Mouse (Mus musculus) hindbrain, embryonic 10.5 days (tissue): ENCODE measurements around the gene Phf13. TPM values are rescaled to one million over a fixed set of nuclear protein-coding genes. Genes with fewer than 3 reads are reported as not detected.
"Not testable (repeated sequence)": the region's sequence is repeated elsewhere in the genome, so short reads cannot be mapped to it uniquely, and the experiment has no call there.

ENCODE experiments used
- DNase-seq: peaks from one replicate; pipeline ENCODE4 v3.0.0-alpha.2; 2017; ENCODE audit warnings: low spot score
- H3K27ac ChIP-seq: fragments of 300-500 bp; sonication (generic); 2 replicates; pipeline ENCODE4 v1.5.1; 2016; ENCODE audit warnings: mild to moderate bottlenecking, moderate library complexity
- H3K27me3 ChIP-seq: fragments of 300-500 bp; sonication (generic); 2 replicates; pipeline ENCODE4 v1.6.1; 2016; ENCODE audit warnings: mild to moderate bottlenecking; ENCODE audit not compliant: poor library complexity, insufficient read depth, severe bottlenecking
- H3K36me3 ChIP-seq: fragments of 300-500 bp; sonication (generic); 2 replicates; pipeline ENCODE4 v1.6.1; 2016; ENCODE audit warnings: mild to moderate bottlenecking, moderate library complexity
- H3K4me1 ChIP-seq: fragments of 300-500 bp; sonication (generic); replicated peaks from 2 replicates; pipeline ENCODE4 v1.6.1; 2016; ENCODE audit warnings: mild to moderate bottlenecking
- H3K4me3 ChIP-seq: fragments of 300-500 bp; sonication (generic); 2 replicates; pipeline ENCODE4 v1.5.1; 2016; ENCODE audit warnings: mild to moderate bottlenecking, moderate library complexity
- H3K9me3 ChIP-seq: fragments of 300-500 bp; sonication (generic); 2 replicates; pipeline ENCODE4 v1.6.1; 2016; ENCODE audit warnings: mild to moderate bottlenecking, moderate library complexity
- WGBS: fragments of 180-500 bp; shearing (Covaris S2); methylation state at CpG from one replicate; pipeline ENCODE4 v1.1.7; 2016; 5-methylcytosine and 5-hydroxymethylcytosine counted together
- polyA plus RNA-seq: library from polyadenylated mRNA; unstranded; fragments of >200 nt; fragmentation: Nextera tagmentation; extraction: Ambion mirVana; gene quantifications from 2 replicates; pipeline ENCODE4 v1.2.1, GENCODE M21; 2016

Phf13 gene
- polyA plus RNA-seq, result 30.7 TPM in 2 replicates

GRCm38 (mm10) chr4:151996173-151996950, at the start of gene Phf13:
TSS of gene Phf13 (minus strand) at chr4:151996258.
- Histone ChIP-seq H3K4me3 (peak within 1 kb of the TSS; percentile 99), H3K9me3 (no peaks in the 10 kb centered on the region), H3K4me1 (peaks cover 37% of the 10 kb centered on the region), H3K36me3 (peaks cover 21% of the 10 kb centered on the region), H3K27ac (peak within 1 kb of the TSS; percentile 96), H3K27me3 (0 out of 2 replicates have a peak, but pooled peaks cover 5% of the 10 kb centered on the region)
- DNase-seq, result peak; percentile 100
- under 1% methylated on average over 94 of the region's 94 CpGs for WGBS

GRCm38 (mm10) chr4:152044609-152045008, 48.6 kb upstream of the Phf13 start:
- no peaks in the 10 kb centered on the region for H3K27me3 ChIP-seq
- no peaks in the 10 kb centered on the region for H3K9me3 ChIP-seq
- H3K4me3 ChIP-seq, result no peak overlapping the region
- H3K27ac ChIP-seq, result no peak overlapping the region
- WGBS, result 87% methylated on average over 6 of the region's 6 CpGs
- peaks cover 15% of the 10 kb centered on the region for H3K4me1 ChIP-seq
- no peak for DNase-seq
- peaks cover 87% of the 10 kb centered on the region for H3K36me3 ChIP-seq

GRCm38 (mm10) chr4:152043171-152043570, 47.1 kb upstream of the Phf13 start:
- Histone ChIP-seq H3K4me3 (no peak overlapping the region), H3K36me3 (peaks cover 73% of the 10 kb centered on the region), H3K27me3 (no peaks in the 10 kb centered on the region), H3K9me3 (no peaks in the 10 kb centered on the region), H3K27ac (no peak overlapping the region), H3K4me1 (peaks cover 27% of the 10 kb centered on the region)
- 89% methylated on average over 3 of the region's 3 CpGs for WGBS
- DNase-seq, result no peak

- 93% methylated on average over 22 of the region's 22 CpGs for WGBS
- Histone ChIP-seq H3K36me3 (peaks cover 62% of the 10 kb centered on the region), H3K27me3 (no peaks in the 10 kb centered on the region), H3K27ac (no peak overlapping the region), H3K4me1 (peaks cover 29% of the 10 kb centered on the region), H3K9me3 (no peaks in the 10 kb centered on the region), H3K4me3 (no peak overlapping the region)
- DNase-seq, result no peak
Measured at GRCm38 (mm10) chr4:152041924-152042641, 46.0 kb upstream of the Phf13 start.

- peaks cover 29% of the 10 kb centered on the region for H3K4me1 ChIP-seq
- H3K27ac ChIP-seq, result peak overlapping the region; percentile 90
- H3K9me3 ChIP-seq, result no peaks in the 10 kb centered on the region
- H3K27me3 ChIP-seq, result no peaks in the 10 kb centered on the region
- H3K4me3 ChIP-seq, result peak overlapping the region; percentile 100
- no peak for DNase-seq
- 5% methylated on average over 25 of the region's 25 CpGs for WGBS
- peaks cover 40% of the 10 kb centered on the region for H3K36me3 ChIP-seq
Measured at GRCm38 (mm10) chr4:152039831-152040310, 43.8 kb upstream of the Phf13 start.

GRCm38 (mm10) chr4:152038985-152039830, 43.1 kb upstream of the Phf13 start, which contains the start of gene Nol9:
TSS of gene Nol9 (plus strand) at chr4:152039321.
- peak within 1 kb of the TSS; percentile 100 for H3K4me3 ChIP-seq
- H3K36me3 ChIP-seq, result peaks cover 34% of the 10 kb centered on the region
- peaks cover 29% of the 10 kb centered on the region for H3K4me1 ChIP-seq
- H3K9me3 ChIP-seq, result no peaks in the 10 kb centered on the region
- peak within 1 kb of the TSS; percentile 90 for H3K27ac ChIP-seq
- under 1% methylated on average over 86 of the region's 86 CpGs for WGBS
- peak; percentile 95 for DNase-seq
- H3K27me3 ChIP-seq, result no peaks in the 10 kb centered on the region

GRCm38 (mm10) chr4:152038225-152038984, 42.3 kb upstream of the Phf13 start, which contains the start of gene Tas1r1:
TSS of gene Tas1r1 (minus strand) at chr4:152038568.
- Histone ChIP-seq H3K36me3 (peaks cover 25% of the 10 kb centered on the region), H3K4me1 (peaks cover 29% of the 10 kb centered on the region), H3K4me3 (peak within 1 kb of the TSS; percentile 100), H3K9me3 (no peaks in the 10 kb centered on the region), H3K27me3 (0 out of 2 replicates have a peak, but pooled peaks cover 2% of the 10 kb centered on the region), H3K27ac (peak within 1 kb of the TSS; percentile 90)
- WGBS, result 56% methylated on average over 10 of the region's 10 CpGs
- DNase-seq, result no peak

GRCm38 (mm10) chr4:152036464-152036863, 40.4 kb upstream of the Phf13 start:
- H3K27ac ChIP-seq, H3K9me3 ChIP-seq, H3K4me3 ChIP-seq, DNase-seq, H3K36me3 ChIP-seq: not testable (repeated sequence)
- Histone ChIP-seq H3K27me3 (peaks cover 17% of the 10 kb centered on the region; the same call in 1 of the 2 replicates), H3K4me1 (peaks cover 40% of the 10 kb centered on the region)
- WGBS, result 90% methylated on average over 6 of the region's 6 CpGs

- no peaks in the 10 kb centered on the region for H3K9me3 ChIP-seq
- DNase-seq, result no peak
- H3K4me1 ChIP-seq, result peaks cover 44% of the 10 kb centered on the region
- no peak overlapping the region for H3K27ac ChIP-seq
- H3K4me3 ChIP-seq, result no peak overlapping the region
- H3K27me3 ChIP-seq, result peaks cover 17% of the 10 kb centered on the region; the same call in 1 of the 2 replicates
- 90% methylated on average over 13 of the region's 13 CpGs for WGBS
- H3K36me3 ChIP-seq, result no peaks in the 10 kb centered on the region
Measured at GRCm38 (mm10) chr4:152032922-152033321, 36.9 kb upstream of the Phf13 start.

- DNase-seq, result no peak
- 66% methylated on average over 4 of the region's 4 CpGs for WGBS
- H3K27ac ChIP-seq, result peak overlapping the region; percentile 40; the same call in 1 of the 2 replicates
- H3K36me3 ChIP-seq, result peaks cover 11% of the 10 kb centered on the region
- H3K4me1 ChIP-seq, result peaks cover 73% of the 10 kb centered on the region
- H3K9me3 ChIP-seq, result no peaks in the 10 kb centered on the region
- H3K27me3 ChIP-seq, result peaks cover 17% of the 10 kb centered on the region; the same call in 1 of the 2 replicates
- peak overlapping the region; percentile 20; the same call in 1 of the 2 replicates for H3K4me3 ChIP-seq
Measured at GRCm38 (mm10) chr4:152029997-152030396, 33.9 kb upstream of the Phf13 start.

- H3K27ac ChIP-seq, result no peak overlapping the region
- no peak for DNase-seq
- peak overlapping the region; percentile 95; the same call in 1 of the 2 replicates for H3K4me3 ChIP-seq
- H3K36me3 ChIP-seq, result peaks cover 20% of the 10 kb centered on the region
- H3K27me3 ChIP-seq, result peaks cover 17% of the 10 kb centered on the region; the same call in 1 of the 2 replicates
- H3K4me1 ChIP-seq, result peaks cover 82% of the 10 kb centered on the region
- no peaks in the 10 kb centered on the region for H3K9me3 ChIP-seq
- 41% methylated on average over 5 of the region's 5 CpGs for WGBS
Measured at GRCm38 (mm10) chr4:152029087-152029486, 33.0 kb upstream of the Phf13 start.
